ENCODE assay signal across 8 mouse cellular contexts in the genomic region with DNA sequence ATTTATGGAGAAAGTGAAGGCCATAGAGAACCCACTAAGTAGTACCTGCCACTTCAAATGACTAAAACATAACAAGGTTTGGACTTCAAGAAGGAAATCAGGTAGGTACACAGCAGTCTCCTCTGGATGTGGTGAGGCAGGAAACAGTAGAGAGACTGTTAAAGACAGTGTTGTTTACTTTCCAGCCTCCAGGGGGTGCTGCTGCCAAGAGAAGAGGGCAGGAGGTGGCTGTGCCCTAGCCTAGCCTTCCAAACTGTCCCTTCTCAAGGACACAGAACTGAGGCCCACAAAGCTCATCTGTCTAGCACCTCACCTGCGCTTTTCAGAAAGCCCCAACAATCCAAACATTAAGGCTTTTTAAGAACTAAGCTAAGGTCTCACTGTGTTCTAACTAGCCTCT.
DNase-seq lines count a peak whose midpoint lies in the region; ATAC-seq and TF ChIP-seq lines count a peak whose summit lies in the region.

No protein-coding gene starts in this region.

- H3K4me2 ChIP-seq in intestine, postnatal 0 days (replicated peaks; ENCODE audit: low read depth): no peak overlapping the region
- H3K4me2 ChIP-seq in lung, embryonic 14.5 days: no peak overlapping the region

- H3K27me3 ChIP-seq in intestine, postnatal 0 days (replicated peaks; ENCODE audit: control insufficient read depth, insufficient read depth, low read length): no peaks in the 10 kb centered on the region
- no peaks in the 10 kb centered on the region for H3K27me3 ChIP-seq in lung, embryonic 14.5 days (ENCODE audit: insufficient read depth, low read length)

- no peaks in the 10 kb centered on the region; the same call in 1 of the 2 replicates for H3K36me3 ChIP-seq in intestine, postnatal 0 days (ENCODE audit: control insufficient read depth, insufficient read depth)
- H3K36me3 ChIP-seq in lung, embryonic 14.5 days (ENCODE audit: insufficient read depth): no peaks in the 10 kb centered on the region

- ATAC-seq in intestine, postnatal 0 days: 0 out of 2 replicates have a peak, but pooled peaks have one; percentile 45
- ATAC-seq in lung, embryonic 14.5 days (ENCODE audit: insufficient read depth): no peak

- no peak overlapping the region for H3K4me3 ChIP-seq in intestine, postnatal 0 days (ENCODE audit: low read depth, low read length)
- no peak overlapping the region for H3K4me3 ChIP-seq in lung, embryonic 14.5 days (ENCODE audit: low read depth, low read length)

- WGBS in intestine, postnatal 0 days: 27% methylated on average over 1 of the region's 1 CpGs
- 24% methylated on average over 1 of the region's 1 CpGs for WGBS in lung, embryonic 14.5 days

- no peak overlapping the region for H3K27ac ChIP-seq in intestine, postnatal 0 days (ENCODE audit: low read depth, low read length)
- H3K27ac ChIP-seq in lung, embryonic 14.5 days (ENCODE audit: low read depth): no peak overlapping the region

- H3K9me3 ChIP-seq in intestine, postnatal 0 days (ENCODE audit: control insufficient read depth): no peaks in the 10 kb centered on the region
- H3K9me3 ChIP-seq in lung, embryonic 14.5 days (ENCODE audit: low read depth, low read length): no peaks in the 10 kb centered on the region

- DNase-seq in right cerebral cortex, adult 2 months (ENCODE audit: low spot score in 2 of 2): peak; percentile 76 to 79
- DNase-seq in right cerebral cortex, postnatal 36 days (ENCODE audit: low spot score in 2 of 2): no peak
- peak; percentile 27 for DNase-seq in c-Kit-positive CD71-positive TER-119-negative erythroid progenitor cells, embryonic 14.5 days (ENCODE audit: low read depth)
- DNase-seq in gastrocnemius, adult 8-10 months (ENCODE audit: low spot score in 2 of 2): peak; percentile 22 to 26
- peak; percentile 84 for DNase-seq in lung, embryonic 14.5 days
- peak; percentile 73 for DNase-seq in retina, postnatal 1 day
- peak; percentile 30 for DNase-seq in yolk sac, embryonic 10.5 days (ENCODE audit: low spot score)

- TF ChIP-seq CTCF in intestine, postnatal 0 days (IDR thresholded peaks at IDR 0.05; ENCODE audit: low read depth): peak; percentile 93
- TF ChIP-seq CTCF in lung, embryonic 14.5 days (IDR thresholded peaks at IDR 0.05; ENCODE audit: low read depth): peak; percentile 84

- no peaks in the 10 kb centered on the region for H3K4me1 ChIP-seq in intestine, postnatal 0 days (replicated peaks; ENCODE audit: control insufficient read depth, insufficient read depth, low read length)
- no peaks in the 10 kb centered on the region for H3K4me1 ChIP-seq in lung, embryonic 14.5 days (ENCODE audit: insufficient read depth)

- H3K9ac ChIP-seq in intestine, postnatal 0 days (ENCODE audit: low read depth, low read length): no peak overlapping the region
- H3K9ac ChIP-seq in lung, embryonic 14.5 days: no peak overlapping the region

Comparison
In these comparisons a context has a peak if more than half of its experiments do, and no peak if none do; other contexts are left out.
1. DNase-seq: peak in right cerebral cortex, adult 2 months (2 of 2), c-Kit-positive CD71-positive TER-119-negative erythroid progenitor cells, embryonic 14.5 days (single experiment), gastrocnemius, adult 8-10 months (2 of 2), lung, embryonic 14.5 days (single experiment), retina, postnatal 1 day (single experiment) and yolk sac, embryonic 10.5 days (single experiment); none in right cerebral cortex, postnatal 36 days (0 of 2).